In genomic region chr12:84393847-84394246, GRCm38 (mm10) we compare ENCODE assay signal across 22 mouse cellular contexts. TPM values are rescaled to one million over a fixed set of nuclear protein-coding genes. Genes with fewer than 3 reads are reported as not detected.
"Had no signal": no experiment of that assay in that cellular context is flagged by ENCODE, and none has a peak within 500 bp of the region (broad histone marks: within the 10 kb centered on the region; RNA-seq: fewer than 3 reads in every experiment).

No protein-coding gene starts in this region.

- H3K4me3 ChIP-seq: kidney, embryonic 15.5 days; limb, embryonic 13.5 days; midbrain, embryonic 12.5 days; midbrain, embryonic 15.5 days; myocyte; neural tube, embryonic 12.5 days; neural tube, embryonic 15.5 days had no signal

- H3K36me3 ChIP-seq: limb, embryonic 13.5 days; midbrain, embryonic 12.5 days; midbrain, embryonic 15.5 days; neural tube, embryonic 12.5 days; neural tube, embryonic 15.5 days had no signal

- H3K9me3 ChIP-seq: kidney, embryonic 15.5 days; limb, embryonic 13.5 days; midbrain, embryonic 12.5 days; midbrain, embryonic 15.5 days; neural tube, embryonic 12.5 days; neural tube, embryonic 15.5 days had no signal

- DNase-seq: kidney, adult 18-20 months; kidney, postnatal 10 days; kidney, postnatal 36 days; left cerebral cortex, postnatal 4 days; liver; liver, postnatal 0 days; lung, embryonic 14.5 days; retina, postnatal 1 day; right cerebral cortex, postnatal 25 days; spleen, adult 18-20 months; thymus, adult 18-20 months; thymus, postnatal 36 days had no signal

- H3K27me3 ChIP-seq: kidney, embryonic 15.5 days; limb, embryonic 13.5 days; midbrain, embryonic 12.5 days; midbrain, embryonic 15.5 days; neural tube, embryonic 12.5 days; neural tube, embryonic 15.5 days had no signal

- H3K27ac ChIP-seq: kidney, embryonic 15.5 days; limb, embryonic 13.5 days; liver, embryonic 14.5 days; macrophage; midbrain, embryonic 12.5 days; midbrain, embryonic 15.5 days; neural tube, embryonic 12.5 days; neural tube, embryonic 15.5 days had no signal

- H3K9ac ChIP-seq: kidney, embryonic 15.5 days; limb, embryonic 13.5 days; liver, embryonic 14.5 days; liver, postnatal 0 days; lung, embryonic 14.5 days; midbrain, embryonic 12.5 days; midbrain, embryonic 15.5 days; neural tube, embryonic 12.5 days; neural tube, embryonic 15.5 days had no signal

- H3K4me1 ChIP-seq: kidney, embryonic 15.5 days; limb, embryonic 13.5 days; midbrain, embryonic 12.5 days; midbrain, embryonic 15.5 days; neural tube, embryonic 12.5 days; neural tube, embryonic 15.5 days had no signal

RNA-seq across cellular contexts. Expression of gene Bbof1, which starts 15.0 kb away (rescaled TPM):
- total RNA-seq: monocyte, adult 5-6 weeks had no signal

RNA-seq across cellular contexts. Expression of gene Fam161b, which starts 32.2 kb away (rescaled TPM):
- total RNA-seq: monocyte, adult 5-6 weeks had no signal
